Mouse (Mus musculus) cerebellum, postnatal 25 days (tissue): Measurements from ENCODE around the gene Stx8.

ENCODE experiments used
- DNase-seq, 2 experiments: peaks; one replicate each; pipeline ENCODE4 v3.0.0; 2021; ENCODE audit warnings: mixed read lengths in 2 of 2

Gene Stx8

DNA sequence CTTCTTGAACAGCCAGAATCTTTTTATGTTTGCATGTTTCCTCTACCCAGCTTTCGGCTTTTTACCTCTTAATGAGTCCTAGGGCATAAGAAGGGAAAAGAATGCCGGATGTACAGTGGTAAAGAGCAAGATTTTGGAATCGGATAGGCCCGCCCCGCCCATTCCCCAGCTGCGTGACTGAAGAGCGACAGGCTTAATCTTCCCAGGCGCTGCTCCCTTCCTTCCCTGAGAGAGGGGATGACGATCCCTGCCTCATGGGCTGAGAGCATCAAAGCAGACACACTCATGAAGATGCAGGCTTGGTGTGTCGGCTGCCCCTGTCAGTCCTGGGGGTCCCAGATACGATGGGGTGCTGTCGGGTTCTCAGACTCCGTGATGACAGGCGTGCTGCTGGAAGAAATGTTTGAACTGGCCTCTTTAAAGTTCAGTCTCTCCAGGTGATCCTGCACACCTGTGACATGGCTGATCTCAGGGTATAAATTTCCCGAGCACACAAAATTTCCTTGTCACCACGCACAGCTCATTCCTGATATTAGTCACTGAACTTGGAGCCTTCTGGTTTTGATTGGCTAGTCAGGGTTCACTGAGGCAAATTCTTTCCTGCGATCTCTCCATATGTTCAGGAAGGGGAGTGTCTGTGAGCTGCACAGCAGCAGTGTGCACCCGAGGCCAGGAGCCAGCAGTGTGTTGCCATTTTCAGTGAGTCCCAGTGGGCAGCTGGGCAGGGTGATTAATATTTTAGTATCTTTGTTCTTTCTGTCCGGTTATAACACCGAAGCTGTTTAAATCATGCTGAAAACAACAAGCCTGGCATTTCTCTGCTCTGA is 70.4 kb downstream of the Stx8 start:
- no peak for DNase-seq

- DNase-seq, result no peak
Measured at GRCm38 (mm10) chr11:68037093-68037492, 71.1 kb downstream of the Stx8 start.

DNA sequence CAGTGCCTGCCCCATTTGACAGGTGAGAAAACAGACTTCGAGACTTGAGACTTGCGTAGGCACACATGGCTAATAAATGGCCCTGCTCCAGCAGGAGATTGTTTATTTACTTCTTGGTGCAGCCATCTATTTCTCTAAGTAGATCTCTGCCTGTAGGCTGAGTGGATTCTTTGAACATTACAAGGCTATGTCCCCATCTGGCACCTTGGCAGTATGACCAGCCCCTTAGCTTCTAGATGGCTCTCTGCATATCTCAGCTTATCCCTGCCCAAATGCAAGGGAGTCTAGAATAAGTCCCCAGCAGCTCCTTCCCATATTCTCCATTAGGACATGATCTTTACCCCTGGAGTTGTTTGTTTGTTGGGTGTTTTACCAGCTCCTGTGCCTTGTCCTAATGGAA is 72.1 kb downstream of the Stx8 start:
- DNase-seq, result peak; percentile 25 to 50

DNA sequence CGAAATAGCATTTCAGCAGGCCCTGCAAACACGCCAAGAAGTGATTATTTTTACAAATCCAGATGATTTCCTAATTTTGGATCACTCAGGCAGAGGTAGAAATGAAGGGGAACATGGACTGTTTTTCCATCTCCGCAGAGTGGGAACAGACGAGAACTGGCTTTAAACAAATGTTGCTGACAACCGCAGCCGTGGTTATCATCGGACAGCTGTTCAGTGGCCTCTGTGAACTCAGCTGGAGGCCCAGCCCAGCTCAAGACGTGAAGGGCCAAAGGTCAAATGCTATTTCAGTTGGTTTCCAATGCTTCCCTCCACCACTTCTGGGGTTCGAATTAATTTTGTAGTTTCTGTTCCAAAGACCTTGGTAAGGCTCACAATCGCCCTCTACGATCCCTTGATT is 78.2 kb downstream of the Stx8 start:
- DNase-seq, result no peak

GRCm38 (mm10) chr11:68046916-68047315 is 80.9 kb downstream of the Stx8 start:
- no peak for DNase-seq

GRCm38 (mm10) chr11:68049261-68050165 is 83.5 kb downstream of the Stx8 start:
- DNase-seq, result peak; percentile 18 to 31

DNA sequence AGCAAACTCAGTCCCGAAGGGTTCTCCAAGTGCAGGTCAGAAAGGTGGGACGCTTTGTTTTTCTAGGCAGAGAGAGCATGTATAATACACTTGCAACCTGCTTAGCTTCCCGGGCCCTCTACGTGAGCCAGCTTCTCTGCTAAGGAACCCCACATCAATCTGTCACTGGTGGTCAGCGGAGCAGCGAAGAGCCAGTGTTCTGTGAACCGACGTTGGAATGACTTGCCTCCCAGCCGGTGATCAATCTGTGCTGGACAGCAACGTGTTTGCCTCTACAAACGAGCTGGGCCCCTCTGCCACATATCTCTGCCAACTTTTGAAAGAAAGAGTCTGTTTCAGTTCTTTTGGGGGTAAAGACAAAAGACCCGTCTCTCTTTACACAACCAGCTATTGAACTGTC is 84.7 kb downstream of the Stx8 start:
- no peak for DNase-seq

DNA sequence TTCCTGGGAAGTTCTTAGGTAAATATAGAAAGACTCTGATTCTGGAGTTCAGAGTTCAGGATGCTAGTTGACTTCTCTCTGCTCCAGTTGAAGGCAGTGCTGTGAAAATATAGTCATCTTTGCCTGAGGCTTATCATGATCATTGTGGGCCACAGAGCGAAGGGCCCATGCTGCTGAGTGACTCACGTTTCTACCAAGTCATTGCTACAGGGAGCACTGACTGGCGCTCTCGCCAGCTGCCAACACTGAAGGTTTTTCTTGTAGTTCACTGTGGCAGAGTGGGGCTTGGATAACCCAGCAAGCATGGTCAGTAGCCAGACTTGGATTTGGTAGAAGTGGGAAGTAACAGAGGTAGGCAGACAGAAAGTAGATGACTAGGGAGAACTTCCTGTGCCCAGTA is 85.3 kb downstream of the Stx8 start:
- no peak for DNase-seq

DNA sequence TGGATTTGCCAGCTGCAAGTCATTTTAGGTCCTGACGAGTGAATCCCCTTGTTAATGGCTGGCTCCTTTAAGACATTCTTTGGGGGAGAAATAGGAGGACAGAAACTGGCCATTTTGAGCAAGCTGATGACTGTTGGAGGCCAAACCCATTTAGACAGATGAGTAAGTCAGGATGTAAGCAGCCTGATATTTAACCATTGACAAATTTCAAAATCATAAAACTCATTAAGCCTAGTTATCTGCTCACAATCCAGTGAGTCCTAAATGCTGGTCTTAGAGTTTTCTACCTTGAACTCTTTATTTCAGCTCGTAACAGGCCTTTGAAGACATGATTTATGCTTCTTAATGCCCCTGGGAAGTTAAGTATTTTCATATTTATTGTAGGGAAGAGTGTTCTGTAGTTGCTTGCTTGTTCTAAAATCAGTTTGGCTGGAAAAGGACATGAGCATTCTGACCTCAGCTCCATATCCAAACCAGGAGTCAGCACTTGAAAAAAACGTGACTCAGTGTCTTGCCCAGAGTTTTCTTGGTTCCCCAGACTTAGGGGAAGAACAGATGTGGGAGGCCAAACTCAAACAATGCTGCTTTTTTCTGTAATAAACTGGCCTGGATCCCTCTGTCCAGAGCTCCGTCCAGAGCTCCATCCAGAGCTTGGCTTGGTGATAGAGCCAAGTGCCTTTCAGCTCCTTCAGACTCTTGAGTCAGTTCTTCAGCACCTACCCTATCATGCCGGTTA is 92.6 kb downstream of the Stx8 start:
- DNase-seq, result no peak

DNA sequence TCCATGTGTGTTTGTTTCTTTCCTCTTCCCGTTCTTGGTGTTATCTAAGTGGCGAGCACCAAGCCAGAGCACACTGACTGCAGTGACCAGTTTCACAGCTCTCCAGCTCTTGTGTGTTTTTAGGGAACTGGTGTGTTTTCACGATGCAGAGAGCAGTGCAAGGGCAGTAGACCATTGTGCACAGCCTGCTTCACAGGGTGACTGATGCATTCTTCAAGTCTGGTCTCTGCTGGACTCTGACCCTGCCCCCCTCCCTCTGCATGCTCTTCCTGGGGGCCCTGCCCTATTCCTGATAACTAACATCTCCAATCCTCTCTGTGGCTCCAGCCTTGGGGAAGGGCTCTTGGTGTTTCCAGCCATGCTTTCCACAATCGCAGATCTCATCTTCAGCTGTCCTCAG is 94.7 kb downstream of the Stx8 start:
- no peak for DNase-seq

- DNase-seq, result peak; percentile 47 to 67
Measured at GRCm38 (mm10) chr11:68062116-68062515, 96.1 kb downstream of the Stx8 start.

DNA sequence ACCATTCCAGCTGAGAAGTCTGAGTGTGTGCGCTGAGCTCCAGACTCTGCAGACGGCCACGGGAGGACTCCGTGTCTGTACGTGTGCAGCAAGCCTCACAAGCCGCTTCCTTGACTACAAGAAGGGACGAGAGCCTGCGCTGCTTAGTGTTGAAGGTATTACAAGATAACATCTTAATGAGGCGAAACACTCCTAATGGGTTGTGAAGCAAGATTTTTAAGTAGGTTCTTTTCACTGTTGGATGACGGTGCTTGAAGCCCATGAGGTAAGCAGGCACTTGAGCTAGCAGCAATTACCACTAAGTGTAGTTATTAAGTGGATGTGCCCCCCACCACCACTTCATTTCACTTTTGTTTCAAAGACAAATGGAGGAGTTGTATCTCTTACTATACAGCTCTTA is 101.8 kb downstream of the Stx8 start:
- no peak for DNase-seq

DNA sequence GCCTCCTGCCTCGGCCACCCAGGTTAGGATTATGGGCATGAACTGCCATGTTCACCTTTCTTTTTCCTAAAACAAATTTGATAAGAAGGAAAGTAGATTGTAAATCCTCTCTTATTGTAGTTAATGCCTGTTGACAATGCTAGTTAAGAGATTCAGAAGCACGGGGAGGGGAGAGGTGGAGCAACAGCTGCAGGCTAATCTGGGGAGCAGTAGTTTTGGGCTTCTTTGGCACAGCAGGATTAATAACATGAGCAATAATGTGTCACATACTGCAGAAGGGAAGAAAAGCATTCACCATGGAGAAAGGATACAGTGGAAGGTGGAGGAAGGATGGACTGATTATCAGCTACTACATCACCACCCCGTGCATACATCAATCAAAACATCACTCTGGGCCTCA is 104.1 kb downstream of the Stx8 start:
- no peak for DNase-seq

DNA sequence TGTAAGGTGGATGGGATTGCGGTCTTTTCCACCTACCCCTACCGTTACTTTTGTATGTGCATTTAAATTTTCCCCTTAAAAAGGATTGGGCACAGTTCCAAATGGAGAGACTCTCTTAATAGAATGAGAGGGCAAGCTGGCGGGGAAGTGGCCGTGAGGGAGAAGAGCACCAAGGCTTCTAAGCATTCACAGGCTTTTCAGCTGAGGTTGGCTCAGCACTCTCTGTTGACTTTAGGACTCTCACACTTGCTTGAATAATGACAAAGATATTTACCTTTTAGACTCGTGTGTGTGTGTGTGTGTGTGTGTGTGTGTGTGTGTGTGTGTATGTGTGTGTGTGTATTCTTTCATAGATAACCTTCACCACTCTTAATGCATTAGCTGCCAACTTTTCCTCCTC is 105.8 kb downstream of the Stx8 start:
- no peak for DNase-seq

DNA sequence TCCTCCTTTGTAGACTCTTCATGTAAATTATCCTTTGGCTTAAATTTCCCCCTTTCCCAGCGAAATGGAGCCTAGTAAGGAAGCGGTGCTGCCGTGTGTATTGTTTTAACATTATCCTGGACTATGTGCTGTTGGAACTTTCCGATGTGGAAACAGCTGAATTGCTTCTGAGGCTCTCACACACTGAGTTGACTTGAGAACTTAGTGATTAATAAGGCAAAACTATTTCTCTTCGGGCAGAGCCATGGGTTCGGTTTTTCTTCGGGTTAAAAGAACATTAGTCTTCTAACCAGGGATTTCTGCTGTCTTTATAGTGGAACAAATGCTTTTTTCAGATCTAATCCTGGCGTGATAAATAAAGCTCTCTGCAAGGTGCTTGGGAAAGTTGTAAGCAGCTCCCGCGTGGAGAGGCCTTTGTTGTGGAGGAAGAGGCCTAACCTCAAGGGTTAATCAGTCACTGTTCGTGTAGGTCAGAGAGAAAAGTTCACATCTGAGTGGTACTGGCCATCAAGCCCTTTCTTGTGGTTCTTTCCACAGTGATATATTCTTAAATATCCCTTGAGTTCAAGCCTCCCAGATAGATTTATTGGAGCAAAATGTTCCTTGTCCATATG is 106.7 kb downstream of the Stx8 start:
- no peak for DNase-seq

- DNase-seq, result no peak
Measured at GRCm38 (mm10) chr11:68074686-68075085, 108.7 kb downstream of the Stx8 start.

- no peak for DNase-seq
Measured at GRCm38 (mm10) chr11:68075331-68075730, 109.3 kb downstream of the Stx8 start.

DNA sequence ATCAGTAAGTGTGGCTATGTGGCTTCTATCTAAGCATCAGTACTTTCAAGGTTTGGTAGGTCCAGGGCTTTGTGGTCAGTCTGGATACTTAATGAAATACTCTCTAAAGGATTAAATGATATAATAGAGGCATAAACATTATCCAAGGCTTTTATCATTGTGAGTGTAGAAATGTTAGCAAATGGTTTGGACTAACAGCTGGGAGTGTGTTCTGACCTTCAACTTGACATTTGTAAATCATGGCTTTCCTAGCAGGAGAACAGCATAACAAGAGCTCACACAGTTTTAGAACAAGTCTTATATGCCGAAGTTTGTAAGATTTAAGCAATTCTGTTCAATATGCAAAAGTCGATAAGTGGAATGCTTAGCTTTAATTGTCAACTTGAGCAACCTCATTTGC is 113.8 kb downstream of the Stx8 start:
- no peak for DNase-seq

DNA sequence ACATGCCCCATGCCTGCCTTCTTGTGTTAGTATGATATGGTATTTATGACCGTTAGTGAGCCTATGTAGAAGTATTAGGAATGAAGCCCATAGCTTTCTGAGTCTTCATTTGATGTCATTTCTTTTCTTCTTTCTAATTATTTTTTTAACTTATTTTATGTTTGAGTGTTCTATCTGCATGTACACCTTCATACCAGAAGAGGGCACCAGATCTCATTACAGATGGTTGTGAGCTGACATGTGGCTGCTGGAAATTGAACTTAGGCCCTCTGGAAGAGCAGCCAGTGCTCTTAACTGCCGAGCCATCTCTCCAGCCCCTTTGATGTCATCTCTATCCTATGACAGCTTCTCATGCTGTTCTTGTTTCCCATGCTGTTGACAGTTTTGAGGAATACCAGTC is 115.0 kb downstream of the Stx8 start:
- no peak for DNase-seq

DNA sequence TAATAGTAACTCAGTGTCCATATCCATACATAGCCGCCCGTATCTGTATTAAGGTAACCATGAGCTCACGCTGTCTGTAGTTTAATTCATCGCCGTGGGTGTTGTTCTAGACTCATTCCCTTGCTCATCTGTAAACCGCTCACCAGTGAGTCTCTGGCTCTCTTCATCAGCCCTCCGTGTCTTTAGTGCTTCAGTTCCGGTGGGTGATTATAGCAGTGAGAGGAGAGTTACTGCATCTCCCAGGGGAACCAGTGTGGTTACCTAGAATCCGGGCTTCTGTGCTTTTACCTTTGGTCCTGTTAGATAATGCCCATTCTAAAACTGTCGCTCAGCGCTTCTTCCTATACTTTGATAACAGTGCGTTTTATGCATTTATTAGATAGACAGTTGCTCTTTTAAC is 116.8 kb downstream of the Stx8 start:
- DNase-seq, result no peak

DNA sequence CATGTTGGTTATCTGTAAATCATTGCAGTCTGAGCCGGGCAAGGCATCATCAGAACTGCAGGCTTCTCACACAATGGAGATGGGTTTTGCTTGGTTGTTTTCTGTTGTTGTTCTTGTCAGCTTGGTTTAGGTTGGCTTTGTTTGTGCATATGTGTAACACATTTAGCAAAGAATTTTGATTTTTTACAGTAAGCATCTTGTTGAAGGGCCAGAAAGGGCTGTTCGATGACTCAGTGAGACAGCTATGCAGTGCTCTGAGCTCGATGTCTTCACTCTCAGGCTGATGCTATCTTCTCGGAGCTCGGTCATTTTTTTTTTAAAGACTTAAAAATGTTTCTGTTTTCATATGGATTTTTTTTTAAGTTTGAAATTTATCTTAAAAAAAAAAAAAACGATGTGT is 117.6 kb downstream of the Stx8 start:
- DNase-seq, result no peak

GRCm38 (mm10) chr11:68086221-68086620 is 120.2 kb downstream of the Stx8 start:
- peak; percentile 16 to 19 for DNase-seq

DNA sequence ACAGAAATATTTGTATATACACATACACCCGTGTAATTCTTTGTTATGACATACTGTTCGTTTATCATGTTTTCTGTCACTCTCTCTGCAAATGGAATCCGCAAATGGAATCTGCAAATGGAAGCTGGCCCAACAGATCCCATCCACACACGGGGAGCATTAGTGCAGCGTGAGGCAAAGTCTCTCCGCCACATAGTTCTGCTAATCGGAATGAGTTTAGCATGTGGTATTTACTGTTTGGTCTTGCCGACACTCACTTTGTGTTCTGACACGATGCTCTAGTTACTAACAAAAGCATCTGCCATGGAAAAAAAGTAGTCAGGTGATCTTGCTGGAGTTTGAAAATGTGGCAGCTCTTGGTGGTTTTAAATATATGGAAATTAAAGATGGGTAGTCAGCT is 123.4 kb downstream of the Stx8 start:
- no peak for DNase-seq
